Mouse (Mus musculus) intestine, embryonic 14.5 days (tissue): ENCODE results near the gene Sipa1l3. TPM values are rescaled to one million over a fixed set of nuclear protein-coding genes. Genes with fewer than 3 reads are reported as not detected.
A peak's percentile ranks its signal among the peaks of the same experiment; 100 is the strongest.

Experiments used
- ATAC-seq: fragments of 200-750 bp; cut with Nextera tagmentation; replicated peaks from 2 replicates; pipeline ENCODE4 v1.8.0; 2017; ENCODE audit warnings: low read depth, moderate number of reproducible peaks, moderate TSS enrichment, moderate library complexity; ENCODE audit not compliant: low FRiP score, low TSS enrichment
- DNase-seq: peaks from one replicate; pipeline ENCODE4 v3.0.0-alpha.2; 2018; ENCODE audit warnings: low spot score
- H3K27ac ChIP-seq: fragments of 300-500 bp; sonication (generic); 2 replicates; pipeline ENCODE4 v1.5.1; 2014; ENCODE audit warnings: low read depth, mild to moderate bottlenecking, control low read depth
- H3K27me3 ChIP-seq: fragments of 300-500 bp; sonication (generic); replicated peaks from 2 replicates; pipeline ENCODE4 v1.6.1; 2014; ENCODE audit warnings: low read length, control low read depth; ENCODE audit not compliant: control insufficient read depth, insufficient read depth
- H3K36me3 ChIP-seq: fragments of 300-500 bp; sonication (generic); 2 replicates; pipeline ENCODE4 v1.6.1; 2014; ENCODE audit warnings: low read length, control low read depth; ENCODE audit not compliant: control insufficient read depth, insufficient read depth
- H3K4me1 ChIP-seq: fragments of 300-500 bp; sonication (generic); replicated peaks from 2 replicates; pipeline ENCODE4 v1.6.1; 2014; ENCODE audit warnings: low read length, control low read depth, mixed read lengths; ENCODE audit not compliant: control insufficient read depth, insufficient read depth
- H3K4me2 ChIP-seq: fragments of 300-500 bp; sonication (generic); 2 replicates; pipeline ENCODE4 v1.6.1; 2014; ENCODE audit warnings: low read length
- H3K4me3 ChIP-seq: fragments of 300-500 bp; sonication (generic); 2 replicates; pipeline ENCODE4 v1.5.1; 2014; ENCODE audit warnings: low read depth, low read length, control low read depth, mixed read lengths
- H3K9ac ChIP-seq: fragments of 300-500 bp; sonication (generic); 2 replicates; pipeline ENCODE4 v1.6.1; 2014; ENCODE audit warnings: mild to moderate bottlenecking, low read length
- H3K9me3 ChIP-seq: fragments of 300-500 bp; sonication (generic); 2 replicates; pipeline ENCODE4 v1.6.1; 2016; ENCODE audit warnings: low read length, control low read depth; ENCODE audit not compliant: control insufficient read depth
- WGBS: fragments of 180-500 bp; shearing (Covaris S2); extraction: QIAGEN DNeasy Blood & Tissue Kit; methylation state at CpG from one replicate; pipeline ENCODE4 v1.1.7; 2014; 5-methylcytosine and 5-hydroxymethylcytosine counted together
- polyA plus RNA-seq: library from polyadenylated mRNA; unstranded; fragments of >200 nt; fragmentation: Nextera tagmentation; extraction: Ambion mirVana; gene quantifications from 2 replicates; pipeline ENCODE4 v1.2.1, GENCODE M21; 2014

Sipa1l3 gene
- polyA plus RNA-seq, 1 experiment from 2014 or later = 22.5 TPM

- Histone ChIP-seq H3K27me3 (no peaks in the 10 kb centered on the region), H3K9ac (no peak overlapping the region), H3K9me3 (no peaks in the 10 kb centered on the region), H3K4me3 (no peak overlapping the region), H3K36me3 (no peaks in the 10 kb centered on the region), H3K27ac (peak overlapping the region; percentile 88), H3K4me1 (peaks cover 35% of the 10 kb centered on the region), H3K4me2 (peak overlapping the region; percentile 39)
- DNase-seq (peak; percentile 77), ATAC-seq (peak; percentile 54)
- WGBS = 24% methylated on average over 18 of the region's 18 CpGs
These were observed 65.3 kb downstream of the Sipa1l3 start for GRCm38 (mm10) chr7:29452991-29453741.

GRCm38 (mm10) chr7:29452381-29452780 lies 66.1 kb downstream of the Sipa1l3 start:
- Histone ChIP-seq H3K36me3 (no peaks in the 10 kb centered on the region), H3K9ac (no peak overlapping the region), H3K4me2 (peak overlapping the region; percentile 39; the same call in 1 of the 2 replicates), H3K9me3 (no peaks in the 10 kb centered on the region), H3K27me3 (no peaks in the 10 kb centered on the region), H3K4me1 (peaks cover 29% of the 10 kb centered on the region), H3K27ac (peak overlapping the region; percentile 88), H3K4me3 (no peak overlapping the region)
- 84% methylated on average over 6 of the region's 6 CpGs for WGBS
- no peak for ATAC-seq
- no peak for DNase-seq

GRCm38 (mm10) chr7:29450175-29450574 lies 68.3 kb downstream of the Sipa1l3 start:
- peaks cover 27% of the 10 kb centered on the region for H3K4me1 ChIP-seq
- no peak overlapping the region for H3K4me3 ChIP-seq
- no peaks in the 10 kb centered on the region for H3K27me3 ChIP-seq
- DNase-seq = no peak
- H3K27ac ChIP-seq = no peak overlapping the region
- H3K9ac ChIP-seq = no peak overlapping the region
- H3K4me2 ChIP-seq = no peak overlapping the region
- no peak for ATAC-seq
- H3K9me3 ChIP-seq = no peaks in the 10 kb centered on the region
- WGBS = 79% methylated on average over 5 of the region's 5 CpGs
- no peaks in the 10 kb centered on the region for H3K36me3 ChIP-seq

GRCm38 (mm10) chr7:29448830-29449229 lies 69.6 kb downstream of the Sipa1l3 start:
- H3K4me3 ChIP-seq = no peak overlapping the region
- H3K9ac ChIP-seq = no peak overlapping the region
- 87% methylated on average over 6 of the region's 6 CpGs for WGBS
- H3K27ac ChIP-seq = no peak overlapping the region
- H3K36me3 ChIP-seq = no peaks in the 10 kb centered on the region
- H3K27me3 ChIP-seq = no peaks in the 10 kb centered on the region
- ATAC-seq (no peak), DNase-seq (no peak)
- H3K9me3 ChIP-seq = no peaks in the 10 kb centered on the region
- peaks cover 33% of the 10 kb centered on the region for H3K4me1 ChIP-seq
- H3K4me2 ChIP-seq = no peak overlapping the region

GRCm38 (mm10) chr7:29447147-29447829 lies 71.2 kb downstream of the Sipa1l3 start:
- DNase-seq (no peak), ATAC-seq (no peak)
- Histone ChIP-seq H3K4me3 (no peak overlapping the region), H3K9ac (no peak overlapping the region), H3K4me2 (no peak overlapping the region), H3K27me3 (no peaks in the 10 kb centered on the region), H3K36me3 (no peaks in the 10 kb centered on the region), H3K4me1 (peaks cover 18% of the 10 kb centered on the region), H3K9me3 (no peaks in the 10 kb centered on the region), H3K27ac (no peak overlapping the region)
- WGBS = 88% methylated on average over 11 of the region's 11 CpGs

- Histone ChIP-seq H3K27ac (no peak overlapping the region), H3K27me3 (no peaks in the 10 kb centered on the region), H3K9ac (no peak overlapping the region), H3K36me3 (no peaks in the 10 kb centered on the region), H3K9me3 (no peaks in the 10 kb centered on the region), H3K4me3 (no peak overlapping the region), H3K4me1 (peaks cover 15% of the 10 kb centered on the region), H3K4me2 (no peak overlapping the region)
- DNase-seq (no peak), ATAC-seq (no peak)
- 88% methylated on average over 4 of the region's 4 CpGs for WGBS
These were observed 72.3 kb downstream of the Sipa1l3 start for GRCm38 (mm10) chr7:29446156-29446555.

GRCm38 (mm10) chr7:29444527-29444926 lies 73.9 kb downstream of the Sipa1l3 start:
- Histone ChIP-seq H3K4me1 (peaks cover 15% of the 10 kb centered on the region), H3K4me2 (no peak overlapping the region), H3K36me3 (no peaks in the 10 kb centered on the region), H3K27me3 (no peaks in the 10 kb centered on the region), H3K4me3 (no peak overlapping the region), H3K27ac (peak overlapping the region; percentile 57; the same call in 1 of the 2 replicates), H3K9me3 (no peaks in the 10 kb centered on the region), H3K9ac (no peak overlapping the region)
- DNase-seq = no peak
- 53% methylated on average over 5 of the region's 5 CpGs for WGBS
- 0 out of 2 replicates have a peak, but pooled peaks have one; percentile 22 for ATAC-seq

- Histone ChIP-seq H3K27ac (peak overlapping the region; percentile 57; the same call in 1 of the 2 replicates), H3K9me3 (no peaks in the 10 kb centered on the region), H3K4me2 (no peak overlapping the region), H3K4me3 (no peak overlapping the region), H3K9ac (no peak overlapping the region), H3K4me1 (peaks cover 15% of the 10 kb centered on the region), H3K36me3 (no peaks in the 10 kb centered on the region), H3K27me3 (no peaks in the 10 kb centered on the region)
- DNase-seq (no peak), ATAC-seq (no peak)
- 53% methylated on average over 2 of the region's 2 CpGs for WGBS
These were observed 74.4 kb downstream of the Sipa1l3 start for GRCm38 (mm10) chr7:29444070-29444469.
